In the genomic region with DNA sequence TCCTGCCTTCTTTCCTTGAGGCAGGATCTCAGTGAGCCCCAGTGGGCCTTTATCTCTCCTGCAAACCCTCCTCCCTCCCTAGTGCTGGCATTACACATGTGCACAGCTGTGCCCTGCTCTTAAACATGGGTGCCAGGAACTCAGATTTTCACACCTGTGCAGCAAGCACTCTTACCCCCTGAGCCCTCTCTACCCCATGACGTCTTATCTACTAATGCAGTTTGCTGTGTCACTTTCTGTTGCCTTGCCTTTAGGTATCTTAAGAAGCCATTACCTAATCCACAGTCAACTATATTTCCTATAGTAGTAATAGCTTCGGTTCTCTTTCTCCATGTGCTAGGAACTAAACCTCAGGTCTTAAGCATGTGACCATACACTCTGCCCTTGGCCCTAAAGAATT, we compare ENCODE assay signal across 35 mouse cellular contexts. TPM values are rescaled to one million over a fixed set of nuclear protein-coding genes. Genes with fewer than 3 reads are reported as not detected.
DNase-seq lines count a peak whose midpoint lies in the region; ATAC-seq and TF ChIP-seq lines count a peak whose summit lies in the region.
"Had no signal": no experiment of that assay in that cellular context is flagged by ENCODE, and none has a peak within 500 bp of the region (broad histone marks: within the 10 kb centered on the region; RNA-seq: fewer than 3 reads in every experiment).

No protein-coding gene starts in this region.

- H3K9ac ChIP-seq in liver, embryonic 12.5 days, result no peak overlapping the region
- no peak overlapping the region for H3K9ac ChIP-seq in liver, embryonic 11.5 days (ENCODE audit: low read depth, low read length)
- no peak overlapping the region for H3K9ac ChIP-seq in lung, postnatal 0 days (replicated peaks; ENCODE audit: low read depth)
- no peak overlapping the region for H3K9ac ChIP-seq in hindbrain, embryonic 14.5 days
- H3K9ac ChIP-seq: embryonic facial prominence, embryonic 13.5 days; forebrain, embryonic 13.5 days; heart, embryonic 12.5 days; heart, embryonic 15.5 days; hindbrain, embryonic 13.5 days had no signal

- no peak for TF ChIP-seq CTCF in lung, postnatal 0 days (IDR thresholded peaks at IDR 0.05)
- no peak for TF ChIP-seq CTCF in thymus, adult 2 months (IDR thresholded peaks at IDR 0.05; ENCODE audit: borderline replicate concordance, control insufficient read depth, extremely low read depth, insufficient read depth, low read length, poor library complexity)

- no peak for TF ChIP-seq POLR2A in thymus, adult 2 months (IDR thresholded peaks at IDR 0.05; ENCODE audit: control insufficient read depth, extremely low read depth, insufficient read depth, low read length, poor library complexity)

- no peak overlapping the region for H3K4me3 ChIP-seq in liver, embryonic 12.5 days
- no peak overlapping the region for H3K4me3 ChIP-seq in liver, embryonic 11.5 days (ENCODE audit: low read depth, low read length)
- H3K4me3 ChIP-seq in lung, postnatal 0 days (ENCODE audit: low read depth, low read length), result no peak overlapping the region
- H3K4me3 ChIP-seq in thymus, adult 2 months (ENCODE audit: control insufficient read depth, insufficient read depth, low read length), result no peak overlapping the region
- no peak overlapping the region for H3K4me3 ChIP-seq in hindbrain, embryonic 14.5 days (replicated peaks; ENCODE audit: low read length)
- H3K4me3 ChIP-seq: embryonic facial prominence, embryonic 10.5 days; embryonic facial prominence, embryonic 13.5 days; forebrain, embryonic 10.5 days; forebrain, embryonic 13.5 days; heart, embryonic 12.5 days; heart, embryonic 15.5 days; hindbrain, embryonic 10.5 days; hindbrain, embryonic 13.5 days had no signal

- no peak overlapping the region for H3K4me2 ChIP-seq in liver, embryonic 12.5 days
- no peak overlapping the region for H3K4me2 ChIP-seq in liver, embryonic 11.5 days
- H3K4me2 ChIP-seq in lung, postnatal 0 days (replicated peaks; ENCODE audit: low read depth, low read length), result no peak overlapping the region
- no peak overlapping the region for H3K4me2 ChIP-seq in hindbrain, embryonic 14.5 days (replicated peaks)
- H3K4me2 ChIP-seq: embryonic facial prominence, embryonic 13.5 days; forebrain, embryonic 13.5 days; heart, embryonic 12.5 days; heart, embryonic 15.5 days; hindbrain, embryonic 13.5 days had no signal

- peaks cover 91% of the 10 kb centered on the region for H3K36me3 ChIP-seq in liver, embryonic 12.5 days
- H3K36me3 ChIP-seq in liver, embryonic 11.5 days (ENCODE audit: control insufficient read depth, insufficient read depth, low read length), result peaks cover 54% of the 10 kb centered on the region
- peaks cover 33% of the 10 kb centered on the region; the same call in 1 of the 2 replicates for H3K36me3 ChIP-seq in lung, postnatal 0 days (ENCODE audit: insufficient read depth, low read length)
- H3K36me3 ChIP-seq in thymus, adult 2 months (ENCODE audit: control insufficient read depth, insufficient read depth, low read length), result peaks cover 26% of the 10 kb centered on the region
- H3K36me3 ChIP-seq in hindbrain, embryonic 14.5 days (replicated peaks; ENCODE audit: control insufficient read depth, insufficient read depth), result peaks cover 65% of the 10 kb centered on the region

- H3K9me3 ChIP-seq in liver, embryonic 12.5 days (replicated peaks), result no peaks in the 10 kb centered on the region
- no peaks in the 10 kb centered on the region for H3K9me3 ChIP-seq in liver, embryonic 11.5 days (ENCODE audit: control insufficient read depth, low read length)
- H3K9me3 ChIP-seq in lung, postnatal 0 days (ENCODE audit: low read length), result no peaks in the 10 kb centered on the region
- no peaks in the 10 kb centered on the region for H3K9me3 ChIP-seq in hindbrain, embryonic 14.5 days (ENCODE audit: control insufficient read depth, low read length)
- H3K9me3 ChIP-seq: embryonic facial prominence, embryonic 10.5 days; embryonic facial prominence, embryonic 13.5 days; forebrain, embryonic 10.5 days; forebrain, embryonic 13.5 days; G1E; heart, embryonic 12.5 days; heart, embryonic 15.5 days; hindbrain, embryonic 10.5 days; hindbrain, embryonic 13.5 days had no signal

- 38% methylated on average over 2 of the region's 2 CpGs for WGBS in liver, embryonic 12.5 days (ENCODE audit: insufficient replicate concordance)
- 50% methylated on average over 2 of the region's 2 CpGs for WGBS in liver, embryonic 11.5 days
- WGBS in lung, postnatal 0 days, result 68% methylated on average over 2 of the region's 2 CpGs
- 94% methylated on average over 2 of the region's 2 CpGs for WGBS in thymus, adult 2 months
- 93% methylated on average over 2 of the region's 2 CpGs for WGBS in hindbrain, embryonic 14.5 days

- no peaks in the 10 kb centered on the region for H3K27me3 ChIP-seq in liver, embryonic 12.5 days (replicated peaks)
- no peaks in the 10 kb centered on the region for H3K27me3 ChIP-seq in liver, embryonic 11.5 days (replicated peaks; ENCODE audit: control insufficient read depth, insufficient read depth, low read length)
- H3K27me3 ChIP-seq in lung, postnatal 0 days (replicated peaks; ENCODE audit: insufficient read depth, low read length), result no peaks in the 10 kb centered on the region
- no peaks in the 10 kb centered on the region for H3K27me3 ChIP-seq in thymus, adult 2 months (ENCODE audit: control insufficient read depth, insufficient read depth, low read length)
- no peaks in the 10 kb centered on the region for H3K27me3 ChIP-seq in hindbrain, embryonic 14.5 days (ENCODE audit: control insufficient read depth, insufficient read depth, low read length)
- H3K27me3 ChIP-seq: CH12.LX; embryonic facial prominence, embryonic 13.5 days; forebrain, embryonic 13.5 days; heart, embryonic 12.5 days; heart, embryonic 15.5 days; hindbrain, embryonic 13.5 days; Patski had no signal

- TF ChIP-seq EP300 in lung, postnatal 0 days (IDR thresholded peaks at IDR 0.05), result no peak

- no peak for DNase-seq in liver, embryonic 11.5 days (ENCODE audit: low spot score)
- DNase-seq in lung, postnatal 0 days (ENCODE audit: low spot score), result no peak
- DNase-seq in lung, postnatal 14 days, result no peak
- no peak for DNase-seq in thymus, adult 2 months
- no peak for DNase-seq in hindbrain, embryonic 14.5 days (ENCODE audit: low spot score)
- DNase-seq: adrenal gland, adult 2 months; adrenal gland, postnatal 14 days; B cell, adult 2 months; cerebellum, adult 11-12 months; cerebellum, adult 8-10 months; cerebellum, postnatal 10 days; cerebellum, postnatal 36 days; embryo, embryonic 11 days; gastrocnemius, postnatal 10 days; gastrocnemius, postnatal 36 days; heart, postnatal 10 days; heart, postnatal 36 days had no signal

- peak; percentile 64 for ATAC-seq in liver, embryonic 12.5 days
- ATAC-seq in liver, embryonic 11.5 days (replicated peaks; ENCODE audit: low FRiP score), result no peak; the same call in 1 of the 2 replicates
- no peak for ATAC-seq in lung, postnatal 0 days
- peak; percentile 61 for ATAC-seq in megakaryocyte progenitor cell, adult 5-6 weeks (replicated peaks; ENCODE audit: poor library complexity)
- no peak for ATAC-seq in hindbrain, embryonic 14.5 days (ENCODE audit: low FRiP score)
- ATAC-seq: forebrain, embryonic 13.5 days; forebrain, embryonic 16.5 days; hindbrain, postnatal 0 days; Patski had no signal

- peaks cover 24% of the 10 kb centered on the region for H3K4me1 ChIP-seq in liver, embryonic 12.5 days
- no peaks in the 10 kb centered on the region; the same call in 1 of the 2 replicates for H3K4me1 ChIP-seq in liver, embryonic 11.5 days (replicated peaks; ENCODE audit: control insufficient read depth, insufficient read depth, low read length)
- no peaks in the 10 kb centered on the region; the same call in 1 of the 2 replicates for H3K4me1 ChIP-seq in lung, postnatal 0 days (ENCODE audit: insufficient read depth, low read depth, low read length)
- no peaks in the 10 kb centered on the region for H3K4me1 ChIP-seq in thymus, adult 2 months (replicated peaks; ENCODE audit: control insufficient read depth, insufficient read depth, low read length)
- no peaks in the 10 kb centered on the region for H3K4me1 ChIP-seq in hindbrain, embryonic 14.5 days (replicated peaks; ENCODE audit: control insufficient read depth, insufficient read depth, low read length)
- H3K4me1 ChIP-seq: embryonic facial prominence, embryonic 10.5 days; embryonic facial prominence, embryonic 13.5 days; forebrain, embryonic 10.5 days; forebrain, embryonic 13.5 days; heart, embryonic 12.5 days; heart, embryonic 15.5 days; hindbrain, embryonic 13.5 days had no signal

- H3K27ac ChIP-seq in liver, embryonic 12.5 days, result no peak overlapping the region; the same call in 1 of the 2 replicates
- H3K27ac ChIP-seq in liver, embryonic 11.5 days (ENCODE audit: low read depth, low read length), result no peak overlapping the region
- H3K27ac ChIP-seq in lung, postnatal 0 days (ENCODE audit: low read length), result peak overlapping the region; percentile 77; the same call in 1 of the 2 replicates
- H3K27ac ChIP-seq in thymus, adult 2 months (ENCODE audit: control insufficient read depth, insufficient read depth, low read length), result no peak overlapping the region
- H3K27ac ChIP-seq in hindbrain, embryonic 14.5 days, result no peak overlapping the region
- H3K27ac ChIP-seq: embryonic facial prominence, embryonic 10.5 days; embryonic facial prominence, embryonic 13.5 days; forebrain, embryonic 10.5 days; forebrain, embryonic 13.5 days; heart, embryonic 15.5 days; hindbrain, embryonic 10.5 days; hindbrain, embryonic 13.5 days; hindbrain, postnatal 0 days had no signal

RNA-seq across cellular contexts. Expression of a gene that starts 32.2 kb away (rescaled TPM):
- 4.2 and 5.2 TPM in 2 replicates for polyA plus RNA-seq in liver, embryonic 12.5 days (2016; fragmentation: Nextera tagmentation; extraction: Ambion mirVana)
- 9.2 and 10.1 TPM in 2 replicates for polyA plus RNA-seq in liver, embryonic 11.5 days (2014; fragmentation: Nextera tagmentation; extraction: Ambion mirVana)
- polyA plus RNA-seq in lung, postnatal 0 days (2015; fragmentation: Nextera tagmentation; extraction: Ambion mirVana), result 4.4 and 12.7 TPM in 2 replicates
- total RNA-seq in megakaryocyte progenitor cell, adult 5-6 weeks (2015), result 67.4 and 68.7 TPM in 2 replicates
- 51.9 and 123 TPM in 2 replicates for total RNA-seq in megakaryocyte progenitor cell, adult 5-6 weeks (2017)
- 9.7 and 11.5 TPM in 2 replicates for polyA plus RNA-seq in thymus, adult 2 months (2012; rRNA removed)
- 4.0 and 4.3 TPM in 2 replicates for polyA plus RNA-seq in hindbrain, embryonic 14.5 days (2014; fragmentation: Nextera tagmentation; extraction: Ambion mirVana)

RNA-seq across cellular contexts. Expression of a gene that starts 40.1 kb away (rescaled TPM):
- 24.7 and 27.4 TPM in 2 replicates for polyA plus RNA-seq in liver, embryonic 12.5 days (2016; fragmentation: Nextera tagmentation; extraction: Ambion mirVana)
- polyA plus RNA-seq in liver, embryonic 11.5 days (2014; fragmentation: Nextera tagmentation; extraction: Ambion mirVana), result 60.6 and 61.1 TPM in 2 replicates
- 40.6 and 40.7 TPM in 2 replicates for polyA plus RNA-seq in lung, postnatal 0 days (2015; fragmentation: Nextera tagmentation; extraction: Ambion mirVana)
- 17.4 and 20.1 TPM in 2 replicates for total RNA-seq in megakaryocyte progenitor cell, adult 5-6 weeks (2015)
- total RNA-seq in megakaryocyte progenitor cell, adult 5-6 weeks (2017), result 39.4 and 41.8 TPM in 2 replicates
- 10.6 and 11.0 TPM in 2 replicates for polyA plus RNA-seq in thymus, adult 2 months (2012; rRNA removed)
- polyA plus RNA-seq in hindbrain, embryonic 14.5 days (2014; fragmentation: Nextera tagmentation; extraction: Ambion mirVana), result 24.9 and 28.0 TPM in 2 replicates

RNA-seq across cellular contexts. Expression of a gene that starts 40.3 kb away (rescaled TPM):
- polyA plus RNA-seq in liver, embryonic 12.5 days (2016; fragmentation: Nextera tagmentation; extraction: Ambion mirVana), result 39.0 and 41.3 TPM in 2 replicates
- polyA plus RNA-seq in liver, embryonic 11.5 days (2014; fragmentation: Nextera tagmentation; extraction: Ambion mirVana), result 45.7 and 46.7 TPM in 2 replicates
- polyA plus RNA-seq in lung, postnatal 0 days (2015; fragmentation: Nextera tagmentation; extraction: Ambion mirVana), result 0.12 and 0.43 TPM in 2 replicates
- total RNA-seq in megakaryocyte progenitor cell, adult 5-6 weeks (2015), result not detected in 2 replicates
- total RNA-seq in megakaryocyte progenitor cell, adult 5-6 weeks (2017), result not detected in 2 replicates
- polyA plus RNA-seq in thymus, adult 2 months (2012; rRNA removed), result 0.23 TPM in 1 of 2 replicates, not detected in the other
- not detected in 2 replicates for polyA plus RNA-seq in hindbrain, embryonic 14.5 days (2014; fragmentation: Nextera tagmentation; extraction: Ambion mirVana)
- total RNA-seq: adrenal gland, adult 2 months; CH12.LX; G1E; gastrocnemius, adult 18-20 months; gastrocnemius, postnatal 36 days; granulocyte monocyte progenitor cell, adult 5-6 weeks; heart, postnatal 10 days; heart, postnatal 36 days; hindbrain, postnatal 0 days had no signal
- polyA plus RNA-seq: adrenal gland, adult 2 months; cortical plate, adult 2 months; embryonic facial prominence, embryonic 10.5 days; embryonic facial prominence, embryonic 13.5 days; forebrain, embryonic 10.5 days; forebrain, embryonic 13.5 days; forebrain, embryonic 16.5 days; G1E; hindbrain, embryonic 10.5 days; hindbrain, embryonic 13.5 days; hindbrain, postnatal 0 days; Patski had no signal

Comparison
In these comparisons a context has a peak if more than half of its experiments do, and no peak if none do; other contexts are left out.
1. ATAC-seq: peak in liver, embryonic 12.5 days (single experiment) and megakaryocyte progenitor cell, adult 5-6 weeks (single experiment); none in liver, embryonic 11.5 days (single experiment), lung, postnatal 0 days (single experiment) and hindbrain, embryonic 14.5 days (single experiment).
2. RNA of a gene that starts 40.3 kb away (polyA plus RNA-seq): 45.7 to 46.7 TPM in liver, embryonic 11.5 days and 39.0 to 41.3 TPM in liver, embryonic 12.5 days; 0.12 to 0.43 TPM in lung, postnatal 0 days, 0.23 TPM in thymus, adult 2 months and not detected in hindbrain, embryonic 14.5 days; every median in the first group is over 10 times any median in the second.